Comparison of ENCODE assay signal across 8 mouse cellular contexts in the genomic region with DNA sequence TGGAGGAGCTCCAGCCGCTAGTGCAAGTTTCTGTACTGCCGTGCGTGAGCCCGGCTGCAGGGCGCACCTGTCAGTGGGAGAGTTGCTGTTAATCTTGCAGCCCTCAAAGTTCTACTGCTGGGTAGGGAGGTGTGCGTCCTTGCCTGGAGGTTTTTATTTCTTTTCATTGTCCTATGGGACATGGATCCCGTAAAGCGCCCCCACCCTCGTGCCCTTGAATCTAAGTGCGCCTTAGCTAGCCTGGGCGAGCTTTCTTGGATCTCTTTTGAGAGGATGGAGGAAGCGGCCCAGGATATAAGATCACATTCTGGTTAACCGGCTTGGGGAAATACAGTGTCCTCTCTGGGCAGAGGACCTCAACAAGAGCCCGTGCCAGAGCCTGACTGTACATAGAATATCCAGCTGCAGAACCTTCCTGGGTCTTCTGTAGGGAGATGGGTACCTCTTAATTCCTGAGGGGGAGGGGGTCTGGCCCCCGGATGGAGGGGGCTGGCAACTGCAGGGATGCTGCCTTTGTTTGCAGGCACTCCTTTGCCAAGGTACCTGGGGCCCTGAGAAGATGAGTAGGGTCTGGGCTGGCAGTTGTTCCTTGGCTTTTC. TPM values are rescaled to one million over a fixed set of nuclear protein-coding genes. Genes with fewer than 3 reads are reported as not detected.
DNase-seq lines count a peak whose midpoint lies in the region; ATAC-seq and TF ChIP-seq lines count a peak whose summit lies in the region.

No protein-coding gene starts in this region.

- 0 out of 2 replicates have a peak, but pooled peaks have one; percentile 3 for ATAC-seq in heart, embryonic 11.5 days (replicated peaks; ENCODE audit: insufficient number of reproducible peaks, low FRiP score, low TSS enrichment)
- ATAC-seq in liver, embryonic 14.5 days (ENCODE audit: insufficient read depth), result no peak
- ATAC-seq in CD4-positive, CD25-positive, alpha-beta regulatory T cell, adult 4 months, result no peak

- H3K4me2 ChIP-seq in heart, embryonic 11.5 days, result peak overlapping the region; percentile 99
- H3K4me2 ChIP-seq in liver, embryonic 14.5 days (ENCODE audit: low read depth), result peak overlapping the region; percentile 56

- H3K4me1 ChIP-seq in heart, embryonic 11.5 days (ENCODE audit: control insufficient read depth, insufficient read depth, low read length), result peaks cover 23% of the 10 kb centered on the region
- H3K4me1 ChIP-seq in brown adipose tissue, adult 24 weeks (ENCODE audit: control insufficient read depth, insufficient read depth, insufficient read length, low read length), result peaks cover 7% of the 10 kb centered on the region; the same call in 1 of the 2 replicates
- no peaks in the 10 kb centered on the region for H3K4me1 ChIP-seq in liver, embryonic 14.5 days (replicated peaks; ENCODE audit: control insufficient read depth in 2 of 2, insufficient read depth in 2 of 2, low read length in 1 of 2)

- peaks cover 58% of the 10 kb centered on the region for H3K27me3 ChIP-seq in heart, embryonic 11.5 days (ENCODE audit: control insufficient read depth, insufficient read depth, low read length)
- H3K27me3 ChIP-seq in liver, embryonic 14.5 days (ENCODE audit: control insufficient read depth, insufficient read depth, low read length), result peaks cover 49% of the 10 kb centered on the region

- no peaks in the 10 kb centered on the region for H3K9me3 ChIP-seq in heart, embryonic 11.5 days (replicated peaks; ENCODE audit: control insufficient read depth, low read length)
- no peaks in the 10 kb centered on the region for H3K9me3 ChIP-seq in liver, embryonic 14.5 days (ENCODE audit: control insufficient read depth, low read length)

- peak overlapping the region; percentile 69 for H3K9ac ChIP-seq in heart, embryonic 11.5 days (ENCODE audit: low read depth, low read length)
- no peak overlapping the region for H3K9ac ChIP-seq in liver, embryonic 14.5 days (replicated peaks)

- WGBS in heart, embryonic 11.5 days (ENCODE audit: insufficient replicate concordance), result 2% methylated on average over 15 of the region's 15 CpGs
- WGBS in liver, embryonic 14.5 days (ENCODE audit: insufficient replicate concordance), result 4% methylated on average over 15 of the region's 15 CpGs

- TF ChIP-seq EP300 in liver, embryonic 14.5 days (IDR thresholded peaks at IDR 0.05; ENCODE audit: low read depth), result no peak

- H3K27ac ChIP-seq in heart, embryonic 11.5 days (ENCODE audit: low read depth, low read length), result no peak overlapping the region
- no peak overlapping the region for H3K27ac ChIP-seq in brown adipose tissue, adult 24 weeks (replicated peaks; ENCODE audit: low read depth, low read length)
- H3K27ac ChIP-seq in liver, embryonic 14.5 days, result no peak overlapping the region

- no peak for TF ChIP-seq CTCF in liver, embryonic 14.5 days (IDR thresholded peaks at IDR 0.05; ENCODE audit: low read depth)

- intact Hi-C loops in heart, postnatal 10 days (cut with DNase I), result loop anchor here (2.0 kb wide), 1 partner anchor 15 kb away; no protein-coding TSS in a partner anchor

- H3K36me3 ChIP-seq in heart, embryonic 11.5 days (ENCODE audit: control insufficient read depth, insufficient read depth, low read length), result peaks cover 5% of the 10 kb centered on the region; the same call in 1 of the 2 replicates
- no peaks in the 10 kb centered on the region for H3K36me3 ChIP-seq in liver, embryonic 14.5 days (replicated peaks; ENCODE audit: control insufficient read depth, insufficient read depth, low read depth)

- DNase-seq in heart, adult 8-10 months (ENCODE audit: low spot score), result no peak
- DNase-seq in heart, postnatal 10 days, result peak; percentile 29 to 35
- DNase-seq in liver, embryonic 14.5 days (ENCODE audit: low read depth in 3 of 3, low spot score in 3 of 3), result no peak
- no peak for DNase-seq in T-cell, adult 2 months (ENCODE audit: low spot score)
- no peak for DNase-seq in cerebellum, adult 9-11 months

- peak overlapping the region; percentile 64 for H3K4me3 ChIP-seq in heart, embryonic 11.5 days (ENCODE audit: low read depth, low read length)
- H3K4me3 ChIP-seq in brown adipose tissue, adult 24 weeks (ENCODE audit: insufficient read depth, low read depth, low read length), result peak overlapping the region; percentile 64
- peak overlapping the region in 1 of 2 experiments; percentile 45; a peak in 2 of 4 replicates for H3K4me3 ChIP-seq in liver, embryonic 14.5 days (ENCODE audit: insufficient read depth in 1 of 2, low read depth in 2 of 2, low read length in 2 of 2)

RNA-seq across cellular contexts. Expression of a gene that starts 1.4 kb away (rescaled TPM):
- polyA plus RNA-seq in heart, embryonic 11.5 days (2014; fragmentation: Nextera tagmentation; extraction: Ambion mirVana), result 0.08 and 0.17 TPM in 2 replicates
- 1 to 10 TPM in 2 of 4 experiments, under 1 TPM in 2; 0.62 to 1.3 (median 1.0) TPM for total RNA-seq in heart, adult 8-10 months (2022)
- not detected in 2 replicates for polyA plus RNA-seq in brown adipose tissue, adult 24 weeks (2012; ENCODE audit: insufficient read depth, insufficient read length, missing spikeins)
- 1 to 10 TPM; 1.9 to 2.4 TPM for total RNA-seq in heart, postnatal 10 days (2021)
- 0.02 and 0.08 TPM in 2 replicates for polyA plus RNA-seq in liver, embryonic 14.5 days (2012; rRNA removed)
- polyA plus RNA-seq in liver, embryonic 14.5 days (2014; fragmentation: Nextera tagmentation; extraction: Ambion mirVana), result 0.04 TPM in 1 of 2 replicates, not detected in the other
- polyA plus RNA-seq in CD4-positive, CD25-positive, alpha-beta regulatory T cell, adult 4 months (2017; shearing (Covaris generic)), result under 1 TPM; 0.10 to 0.13 TPM

RNA-seq across cellular contexts. Expression of a gene that starts 22.0 kb away (rescaled TPM):
- 53.9 and 56.9 TPM in 2 replicates for polyA plus RNA-seq in heart, embryonic 11.5 days (2014; fragmentation: Nextera tagmentation; extraction: Ambion mirVana)
- total RNA-seq in heart, adult 8-10 months (2022), result 10 to 100 TPM; 20.2 to 23.0 (median 21.6) TPM
- 19.8 and 24.4 TPM in 2 replicates for polyA plus RNA-seq in brown adipose tissue, adult 24 weeks (2012; ENCODE audit: insufficient read depth, insufficient read length, missing spikeins)
- total RNA-seq in heart, postnatal 10 days (2021), result 10 to 100 TPM; 23.8 to 25.0 TPM
- 23.4 and 27.3 TPM in 2 replicates for polyA plus RNA-seq in liver, embryonic 14.5 days (2012; rRNA removed)
- 35.1 and 35.3 TPM in 2 replicates for polyA plus RNA-seq in liver, embryonic 14.5 days (2014; fragmentation: Nextera tagmentation; extraction: Ambion mirVana)
- 10 to 100 TPM; 53.2 to 64.3 TPM for polyA plus RNA-seq in CD4-positive, CD25-positive, alpha-beta regulatory T cell, adult 4 months (2017; shearing (Covaris generic))

Comparison
In these comparisons a context has a peak if more than half of its experiments do, and no peak if none do; other contexts are left out.
1. DNase-seq: peak in heart, postnatal 10 days (2 of 2); none in heart, adult 8-10 months (single experiment), liver, embryonic 14.5 days (0 of 3), T-cell, adult 2 months (single experiment) and cerebellum, adult 9-11 months (single experiment).